Mouse (Mus musculus) neutrophil, adult 5-6 weeks (primary cell): ENCODE data around the gene Tbx6. TPM values are rescaled to one million over a fixed set of nuclear protein-coding genes. Genes with fewer than 3 reads are reported as not detected.

Experiments used
- ATAC-seq: fragments of 151-379, 151-347 bp; 2 replicates; pipeline ENCODE4 v1.8.0; 2017; ENCODE audit warnings: mild to moderate bottlenecking, moderate TSS enrichment; ENCODE audit not compliant: insufficient number of reproducible peaks, poor library complexity, low FRiP score, severe bottlenecking; ENCODE audit errors: extremely low read depth
- total RNA-seq: library from RNA; stranded (forward); fragments of 200-1000 nt; gene quantifications from 2 replicates; pipeline ENCODE4 v1.2.3, GENCODE M21; 2017

The Tbx6 gene
- total RNA-seq: 14.4 and 19.8 TPM in 2 replicates

- no peak for ATAC-seq
These were observed at the start of gene Tbx6 for GRCm38 (mm10) chr7:126780971-126781635. Tbx6 (plus strand) TSS chr7:126781483.

GRCm38 (mm10) chr7:126736122-126736521, 45.2 kb upstream of the Tbx6 start:
- 0 out of 2 replicates have a peak, but pooled peaks have one; percentile 19 for ATAC-seq

- ATAC-seq: no peak
These were observed 41.7 kb upstream of the Tbx6 start for GRCm38 (mm10) chr7:126739551-126739950.

GRCm38 (mm10) chr7:126740132-126740735, 41.0 kb upstream of the Tbx6 start:
- no peak for ATAC-seq

- ATAC-seq: no peak
These were observed 40.3 kb upstream of the Tbx6 start for GRCm38 (mm10) chr7:126740977-126741376.

GRCm38 (mm10) chr7:126741452-126741851, 39.8 kb upstream of the Tbx6 start:
- ATAC-seq: no peak

- no peak for ATAC-seq
These were observed 39.3 kb upstream of the Tbx6 start for GRCm38 (mm10) chr7:126741964-126742482.

GRCm38 (mm10) chr7:126746066-126746465, 35.2 kb upstream of the Tbx6 start:
- peak; percentile 77 for ATAC-seq

- ATAC-seq: peak; percentile 39; the same call in 1 of the 2 replicates
These were observed 34.5 kb upstream of the Tbx6 start for GRCm38 (mm10) chr7:126746798-126747197.

GRCm38 (mm10) chr7:126748824-126749223, 32.5 kb upstream of the Tbx6 start:
- no peak for ATAC-seq

- ATAC-seq: no peak
These were observed 31.5 kb upstream of the Tbx6 start for GRCm38 (mm10) chr7:126749582-126750343.

GRCm38 (mm10) chr7:126754866-126755265, 26.4 kb upstream of the Tbx6 start:
- peak; percentile 43; the same call in 1 of the 2 replicates for ATAC-seq

GRCm38 (mm10) chr7:126758539-126758938, 22.7 kb upstream of the Tbx6 start:
- no peak for ATAC-seq

GRCm38 (mm10) chr7:126759050-126759671, 22.1 kb upstream of the Tbx6 start, which contains the start of gene Mapk3:
Mapk3 (plus strand) TSS chr7:126759601.
- ATAC-seq: peak; percentile 92

- no peak for ATAC-seq
These were observed 21.5 kb upstream of the Tbx6 start for GRCm38 (mm10) chr7:126759672-126760390.

GRCm38 (mm10) chr7:126760391-126760802, 20.9 kb upstream of the Tbx6 start:
- ATAC-seq: no peak

- no peak for ATAC-seq
These were observed 20.3 kb upstream of the Tbx6 start for GRCm38 (mm10) chr7:126760956-126761355.

- ATAC-seq: no peak
These were observed 19.7 kb upstream of the Tbx6 start for GRCm38 (mm10) chr7:126761529-126762067.
